Mouse (Mus musculus) erythroblast, adult 5-6 weeks (primary cell): ENCODE measurements around the gene Zxdb. TPM values are rescaled to one million over a fixed set of nuclear protein-coding genes. Genes with fewer than 3 reads are reported as not detected.
A peak's percentile ranks its signal among the peaks of the same experiment; 100 is the strongest.
"Not testable (repeated sequence)": the region's sequence is repeated elsewhere in the genome, so short reads cannot be mapped to it uniquely, and the experiment has no call there.

Experiments used
- ATAC-seq: replicated peaks from 2 replicates; pipeline ENCODE4 v1.8.0; 2016; ENCODE audit warnings: moderate number of reproducible peaks, mild to moderate bottlenecking, moderate TSS enrichment, inconsistent platforms; ENCODE audit not compliant: poor library complexity, low FRiP score, severe bottlenecking
- total RNA-seq, 2 experiments: library from RNA; stranded (forward) in 1 of 2; stranded (reverse) in 1 of 2; fragments of 150-400 nt in 1 of 2; fragments of 200-764, 138-1000 nt in 1 of 2; gene quantifications; 2 replicates each; pipeline versions ENCODE4 v1.2.3 to v1.2.4; 2015 to 2017; ENCODE audit warnings: low replicate concordance in 2 of 2

Zxdb gene
- total RNA-seq (2015; ENCODE audit: low replicate concordance) (1.9 and 2.5 TPM in 2 replicates), total RNA-seq (2017; ENCODE audit: low replicate concordance) (0.56 and 1.4 TPM in 2 replicates)

GRCm38 (mm10) chrX:94724192-94724971 is at the start of gene Zxdb:
Gene Zxdb (plus strand): TSS chrX:94724569.
- ATAC-seq, result not testable (repeated sequence)

GRCm38 (mm10) chrX:94674977-94675376 is 49.4 kb upstream of the Zxdb start:
- ATAC-seq, result no peak

- ATAC-seq, result peak; percentile 77; the same call in 1 of the 2 replicates
These were observed 42.8 kb upstream of the Zxdb start for GRCm38 (mm10) chrX:94681581-94681980.

GRCm38 (mm10) chrX:94689593-94689992 is 34.8 kb upstream of the Zxdb start:
- peak; percentile 98 for ATAC-seq

GRCm38 (mm10) chrX:94706676-94707075 is 17.7 kb upstream of the Zxdb start:
- ATAC-seq, result not testable (repeated sequence)

- not testable (repeated sequence) for ATAC-seq
These were observed 14.6 kb upstream of the Zxdb start for GRCm38 (mm10) chrX:94709752-94710151.

GRCm38 (mm10) chrX:94724972-94725569 is 702 bp downstream of the Zxdb start:
- ATAC-seq, result not testable (repeated sequence)

GRCm38 (mm10) chrX:94725627-94726083 is 1.3 kb downstream of the Zxdb start:
- not testable (repeated sequence) for ATAC-seq

GRCm38 (mm10) chrX:94731596-94731995 is 7.2 kb downstream of the Zxdb start:
- no peak for ATAC-seq

GRCm38 (mm10) chrX:94753733-94754132 is 29.4 kb downstream of the Zxdb start:
- no peak for ATAC-seq

GRCm38 (mm10) chrX:94759959-94760358 is 35.6 kb downstream of the Zxdb start:
- ATAC-seq, result no peak

GRCm38 (mm10) chrX:94773876-94774275 is 49.5 kb downstream of the Zxdb start:
- ATAC-seq, result no peak

Other genes starting within 250 kb of the Zxdb start
- gene Maged1, start 182.4 kb upstream of the Zxdb start, total RNA-seq (2015; ENCODE audit: low replicate concordance), result 0.77 and 4.2 TPM in 2 replicates
- gene Maged1, start 182.4 kb upstream of the Zxdb start, total RNA-seq (2017; ENCODE audit: low replicate concordance), result 0.34 and 3.1 TPM in 2 replicates
- gene Gspt2, start 88.5 kb upstream of the Zxdb start, total RNA-seq (2015; ENCODE audit: low replicate concordance), result 4.0 TPM in 1 of 2 replicates, not detected in the other
- gene Gspt2, start 88.5 kb upstream of the Zxdb start, total RNA-seq (2017; ENCODE audit: low replicate concordance), result not detected in 2 replicates